Mouse (Mus musculus): ENCODE data around the gene Nfasc. TPM values are rescaled to one million over a fixed set of nuclear protein-coding genes. Genes with fewer than 3 reads are reported as not detected.

Nfasc gene
- polyA plus RNA-seq, 1 experiment = 120 TPM

DNA sequence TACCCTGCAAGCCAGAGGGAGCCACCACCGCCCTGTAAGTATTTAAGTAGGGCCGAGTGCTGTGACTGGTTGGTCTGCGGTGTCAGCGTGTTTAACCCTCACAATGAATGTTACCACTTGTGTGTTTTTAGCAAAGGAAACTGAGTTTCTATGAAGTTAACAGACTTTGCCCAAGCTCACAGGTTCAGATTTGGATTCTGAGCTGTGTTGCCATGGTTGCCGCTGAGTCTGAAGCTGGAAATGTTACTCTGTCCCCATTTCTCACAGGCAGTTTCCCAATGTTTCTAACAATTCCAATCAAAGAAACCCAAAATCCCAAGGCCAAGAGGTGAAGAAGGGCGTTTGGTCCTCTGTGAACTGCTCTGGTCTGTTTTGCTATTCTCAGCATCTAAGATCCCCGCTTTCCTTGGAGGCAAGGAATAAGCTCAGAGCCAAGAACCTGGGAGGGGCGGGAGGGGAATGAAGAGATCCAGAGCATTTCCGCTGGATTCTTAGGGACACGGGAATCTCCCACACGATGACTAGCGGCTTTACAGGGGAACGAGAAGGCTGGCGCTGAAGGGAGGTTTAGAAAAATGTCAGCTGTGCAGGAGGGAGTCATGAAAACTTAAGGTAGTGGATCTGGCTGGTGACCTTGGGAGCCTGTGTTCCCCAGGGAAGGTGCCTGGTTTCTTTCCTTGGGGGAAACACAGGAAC lies 117.8 kb downstream of the Nfasc start:
- WGBS = 78% methylated on average over 14 of the region's 14 CpGs
- DNase-seq = no peak
- H3K27ac ChIP-seq (ENCODE audit: insufficient read depth, low read length) = no peak overlapping the region
- peaks cover 18% of the 10 kb centered on the region for H3K4me1 ChIP-seq (ENCODE audit: control insufficient read depth, insufficient read depth, low read length)
- H3K4me3 ChIP-seq (replicated peaks; ENCODE audit: insufficient read depth, low read depth, low read length) = no peak overlapping the region
- TF ChIP-seq CTCF (IDR thresholded peaks at IDR 0.05; ENCODE audit: borderline replicate concordance, insufficient read depth, low read depth, low read length) = no peak
- TF ChIP-seq POLR2A (IDR thresholded peaks at IDR 0.05; ENCODE audit: borderline replicate concordance, insufficient read depth, low read length) = no peak
- no peaks in the 10 kb centered on the region for H3K27me3 ChIP-seq (ENCODE audit: control insufficient read depth, insufficient read depth, low read length)

DNA sequence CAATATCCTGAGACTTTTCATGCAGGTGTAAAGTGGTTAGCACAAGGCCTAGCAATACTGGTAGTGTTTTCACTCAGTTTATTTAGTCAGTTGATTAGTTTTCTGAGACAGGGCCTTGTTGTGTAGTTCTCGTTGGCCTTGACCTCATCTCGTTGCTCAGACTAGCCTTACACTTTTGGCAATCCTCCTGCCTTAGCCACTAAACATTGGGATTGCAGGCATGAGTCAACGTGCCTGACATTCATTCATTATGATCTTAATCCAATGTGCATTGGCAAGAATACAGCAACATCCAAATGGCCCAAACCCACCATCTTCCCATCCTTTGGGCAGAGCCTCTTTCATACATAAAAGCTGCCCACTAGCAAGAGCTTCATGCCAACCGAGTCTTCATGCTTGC lies 129.5 kb downstream of the Nfasc start:
- no peak for DNase-seq
- Histone ChIP-seq H3K4me3 (replicated peaks; ENCODE audit: insufficient read depth, low read depth, low read length) (no peak overlapping the region), H3K27ac (ENCODE audit: insufficient read depth, low read length) (no peak overlapping the region), H3K4me1 (ENCODE audit: control insufficient read depth, insufficient read depth, low read length) (no peaks in the 10 kb centered on the region), H3K27me3 (ENCODE audit: control insufficient read depth, insufficient read depth, low read length) (no peaks in the 10 kb centered on the region)
- TF ChIP-seq POLR2A (IDR thresholded peaks at IDR 0.05; ENCODE audit: borderline replicate concordance, insufficient read depth, low read length) (no peak), CTCF (IDR thresholded peaks at IDR 0.05; ENCODE audit: borderline replicate concordance, insufficient read depth, low read depth, low read length) (no peak)
- whole genome bisulfite sequencing = 40% methylated on average over 4 of the region's 4 CpGs

DNA sequence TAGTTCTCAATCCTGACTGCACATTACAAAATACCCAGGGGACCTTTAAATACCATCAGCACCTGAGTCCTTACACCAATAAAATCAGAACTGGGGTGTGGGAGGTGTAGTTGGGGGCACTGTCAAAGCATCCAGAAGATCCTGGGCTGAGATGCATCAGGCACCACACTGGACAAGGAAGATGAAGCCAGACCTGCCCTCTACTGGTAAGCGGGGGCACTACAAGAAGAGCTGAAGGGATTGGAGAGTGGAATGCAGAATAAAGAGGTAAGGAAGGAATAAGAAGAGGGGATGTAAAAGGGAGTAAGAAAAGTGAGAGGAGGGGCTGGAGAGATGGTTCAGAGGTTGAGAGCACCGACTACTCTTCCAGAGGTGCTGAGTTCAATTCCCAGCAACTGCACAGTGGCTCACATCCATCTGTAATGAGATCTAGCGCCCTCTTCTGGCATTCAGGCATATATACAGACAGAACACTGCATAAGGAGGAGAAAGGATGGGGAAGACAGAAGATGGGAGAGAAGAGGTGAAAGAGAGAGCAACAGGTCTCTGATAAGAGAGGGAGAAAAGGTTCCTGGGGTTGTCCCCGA lies 132.5 kb downstream of the Nfasc start:
- no peak overlapping the region for H3K27ac ChIP-seq (ENCODE audit: insufficient read depth, low read length)
- H3K4me3 ChIP-seq (replicated peaks; ENCODE audit: insufficient read depth, low read depth, low read length) = no peak overlapping the region
- H3K4me1 ChIP-seq (ENCODE audit: control insufficient read depth, insufficient read depth, low read length) = no peaks in the 10 kb centered on the region
- no peaks in the 10 kb centered on the region for H3K27me3 ChIP-seq (ENCODE audit: control insufficient read depth, insufficient read depth, low read length)
- TF ChIP-seq CTCF (IDR thresholded peaks at IDR 0.05; ENCODE audit: borderline replicate concordance, insufficient read depth, low read depth, low read length) (peak; percentile 73), POLR2A (IDR thresholded peaks at IDR 0.05; ENCODE audit: borderline replicate concordance, insufficient read depth, low read length) (no peak)
- DNase-seq = peak; percentile 63 to 80
- 41% methylated on average over 4 of the region's 4 CpGs for WGBS

DNA sequence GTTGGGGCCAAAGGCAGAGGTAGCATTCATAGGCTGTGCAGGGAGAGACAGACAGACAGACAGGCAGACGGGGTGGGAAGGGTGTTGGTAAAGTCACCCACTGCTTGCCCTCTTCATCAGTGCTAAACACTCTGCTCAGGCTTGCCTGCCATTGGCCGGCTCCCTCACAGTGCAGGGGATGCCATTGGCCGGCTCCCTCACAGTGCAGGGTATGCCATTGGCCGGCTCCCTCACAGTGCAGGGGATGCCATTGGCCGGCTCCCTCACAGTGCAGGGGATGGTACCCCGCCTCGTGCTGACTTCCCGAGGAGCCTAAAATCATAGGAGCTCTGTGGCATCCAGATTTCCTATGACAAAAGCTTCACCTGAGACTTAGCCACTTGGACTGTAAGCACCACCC lies 139.4 kb downstream of the Nfasc start:
- DNase-seq = no peak
- no peak overlapping the region for H3K27ac ChIP-seq (ENCODE audit: insufficient read depth, low read length)
- H3K4me1 ChIP-seq (ENCODE audit: control insufficient read depth, insufficient read depth, low read length) = peaks cover 15% of the 10 kb centered on the region; the same call in 1 of the 2 replicates
- TF ChIP-seq POLR2A (IDR thresholded peaks at IDR 0.05; ENCODE audit: borderline replicate concordance, insufficient read depth, low read length) (no peak), CTCF (IDR thresholded peaks at IDR 0.05; ENCODE audit: borderline replicate concordance, insufficient read depth, low read depth, low read length) (no peak)
- WGBS = 57% methylated on average over 8 of the region's 8 CpGs
- no peak overlapping the region for H3K4me3 ChIP-seq (replicated peaks; ENCODE audit: insufficient read depth, low read depth, low read length)
- H3K27me3 ChIP-seq (ENCODE audit: control insufficient read depth, insufficient read depth, low read length) = no peaks in the 10 kb centered on the region

DNA sequence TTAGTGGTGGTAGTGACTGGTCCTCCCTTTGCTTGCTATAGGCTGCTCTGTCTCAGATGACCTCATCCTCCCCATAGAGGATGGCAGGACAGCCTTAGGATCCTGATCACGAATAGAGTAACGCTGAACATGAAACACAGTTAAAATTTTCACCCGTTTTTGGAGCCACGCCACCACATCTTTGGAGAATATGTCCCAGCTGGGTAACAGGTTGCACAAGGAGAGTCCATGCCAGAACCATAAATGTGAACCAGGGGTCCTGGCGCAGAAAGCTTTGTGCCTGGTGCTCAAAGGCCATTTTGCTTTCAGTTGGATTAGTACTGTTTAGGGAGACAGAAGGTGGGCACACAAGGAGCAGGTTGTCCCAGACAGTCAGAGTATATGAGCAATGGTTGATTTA lies 143.6 kb downstream of the Nfasc start:
- peaks cover 26% of the 10 kb centered on the region; the same call in 1 of the 2 replicates for H3K4me1 ChIP-seq (ENCODE audit: control insufficient read depth, insufficient read depth, low read length)
- WGBS = 27% methylated on average over 5 of the region's 5 CpGs
- H3K4me3 ChIP-seq (replicated peaks; ENCODE audit: insufficient read depth, low read depth, low read length) = no peak overlapping the region
- TF ChIP-seq POLR2A (IDR thresholded peaks at IDR 0.05; ENCODE audit: borderline replicate concordance, insufficient read depth, low read length) (no peak), CTCF (IDR thresholded peaks at IDR 0.05; ENCODE audit: borderline replicate concordance, insufficient read depth, low read depth, low read length) (no peak)
- no peak overlapping the region for H3K27ac ChIP-seq (ENCODE audit: insufficient read depth, low read length)
- H3K27me3 ChIP-seq (ENCODE audit: control insufficient read depth, insufficient read depth, low read length) = no peaks in the 10 kb centered on the region
- DNase-seq = no peak

DNA sequence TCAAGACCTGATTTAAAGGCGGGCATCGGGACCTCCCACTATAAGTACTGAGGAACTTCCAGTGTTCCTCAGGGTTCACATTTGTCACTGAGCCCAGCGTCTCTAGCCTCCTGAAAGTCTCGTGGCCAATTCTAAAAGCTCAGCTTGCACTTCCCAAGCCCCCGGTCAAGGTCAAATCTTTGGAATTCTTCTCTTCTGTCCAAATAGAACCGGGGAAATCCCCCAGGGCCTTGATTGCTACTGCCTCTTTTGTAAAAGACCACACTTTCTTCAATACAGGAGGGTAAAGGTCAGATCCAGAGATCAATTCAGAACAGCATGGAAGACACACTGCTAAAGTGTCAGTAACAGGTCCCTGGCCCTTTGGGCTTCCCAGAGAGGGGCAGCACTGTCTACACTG lies 145.9 kb downstream of the Nfasc start:
- Histone ChIP-seq H3K27me3 (ENCODE audit: control insufficient read depth, insufficient read depth, low read length) (no peaks in the 10 kb centered on the region), H3K27ac (ENCODE audit: insufficient read depth, low read length) (no peak overlapping the region), H3K4me1 (ENCODE audit: control insufficient read depth, insufficient read depth, low read length) (peaks cover 45% of the 10 kb centered on the region), H3K4me3 (replicated peaks; ENCODE audit: insufficient read depth, low read depth, low read length) (no peak overlapping the region)
- WGBS = 60% methylated on average over 6 of the region's 6 CpGs
- TF ChIP-seq CTCF (IDR thresholded peaks at IDR 0.05; ENCODE audit: borderline replicate concordance, insufficient read depth, low read depth, low read length) = no peak
- no peak for TF ChIP-seq POLR2A (IDR thresholded peaks at IDR 0.05; ENCODE audit: borderline replicate concordance, insufficient read depth, low read length)
- DNase-seq = peak in 1 of 2 experiments; percentile 11

DNA sequence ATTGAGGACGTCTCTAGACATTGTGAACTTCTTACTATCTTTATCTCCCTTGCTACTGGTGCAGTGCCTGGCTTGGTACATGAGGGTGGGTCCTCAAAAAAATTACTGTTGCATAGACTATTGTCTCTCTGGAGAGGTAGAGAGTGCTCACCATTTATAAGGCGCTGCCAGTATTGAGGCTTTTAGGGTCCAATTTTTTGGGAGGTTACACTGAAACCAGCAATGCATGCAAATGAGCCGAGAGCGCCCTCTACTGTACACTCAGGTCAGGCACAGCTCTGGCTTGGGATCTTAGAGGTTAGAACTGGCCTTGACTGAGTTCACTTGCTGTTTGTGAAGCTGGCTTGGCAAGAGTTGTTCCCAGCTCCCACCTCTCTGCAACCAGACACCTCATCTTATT lies 147.0 kb downstream of the Nfasc start:
- no peaks in the 10 kb centered on the region for H3K27me3 ChIP-seq (ENCODE audit: control insufficient read depth, insufficient read depth, low read length)
- TF ChIP-seq POLR2A (IDR thresholded peaks at IDR 0.05; ENCODE audit: borderline replicate concordance, insufficient read depth, low read length) (no peak), CTCF (IDR thresholded peaks at IDR 0.05; ENCODE audit: borderline replicate concordance, insufficient read depth, low read depth, low read length) (peak; percentile 96)
- peaks cover 50% of the 10 kb centered on the region for H3K4me1 ChIP-seq (ENCODE audit: control insufficient read depth, insufficient read depth, low read length)
- 11% methylated on average over 4 of the region's 4 CpGs for WGBS
- H3K27ac ChIP-seq (ENCODE audit: insufficient read depth, low read length) = no peak overlapping the region
- no peak overlapping the region for H3K4me3 ChIP-seq (replicated peaks; ENCODE audit: insufficient read depth, low read depth, low read length)
- peak; percentile 81 to 88 for DNase-seq

DNA sequence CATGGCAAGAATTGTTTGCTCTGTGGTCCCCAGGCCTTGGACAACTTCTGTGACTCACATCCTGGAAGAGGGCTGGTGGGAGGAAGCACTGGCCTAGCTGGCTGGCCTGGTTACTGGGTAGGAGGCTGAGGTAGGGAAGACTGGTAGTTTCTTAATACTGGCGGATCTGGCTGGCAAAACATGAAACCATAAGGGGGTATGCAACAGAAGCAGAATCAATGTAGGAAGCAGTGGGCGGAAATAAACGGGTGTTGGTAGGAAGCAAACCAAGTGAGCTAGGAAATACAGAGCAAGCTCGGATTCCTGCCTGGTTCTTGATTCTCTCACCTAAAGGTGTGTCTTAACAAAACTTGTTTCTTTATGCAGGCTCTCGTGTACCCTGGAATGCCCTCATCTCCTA lies 149.5 kb downstream of the Nfasc start:
- no peak for TF ChIP-seq CTCF (IDR thresholded peaks at IDR 0.05; ENCODE audit: borderline replicate concordance, insufficient read depth, low read depth, low read length)
- no peak overlapping the region for H3K4me3 ChIP-seq (replicated peaks; ENCODE audit: insufficient read depth, low read depth, low read length)
- no peak for DNase-seq
- H3K4me1 ChIP-seq (ENCODE audit: control insufficient read depth, insufficient read depth, low read length) = peaks cover 35% of the 10 kb centered on the region
- no peak overlapping the region for H3K27ac ChIP-seq (ENCODE audit: insufficient read depth, low read length)
- WGBS = 69% methylated on average over 5 of the region's 5 CpGs
- H3K27me3 ChIP-seq (ENCODE audit: control insufficient read depth, insufficient read depth, low read length) = no peaks in the 10 kb centered on the region

Data from cerebellum, adult 2 months (tissue).